Mouse (Mus musculus) CD4-positive, CD25-positive, alpha-beta regulatory T cell, adult 2 months (primary cell): Measurements from ENCODE around the gene Sema5a.

Source experiments
- DNase-seq: peaks from one replicate; pipeline ENCODE4 v3.0.0-alpha.2; 2012; ENCODE audit warnings: low read depth, low spot score

Sema5a gene

DNA sequence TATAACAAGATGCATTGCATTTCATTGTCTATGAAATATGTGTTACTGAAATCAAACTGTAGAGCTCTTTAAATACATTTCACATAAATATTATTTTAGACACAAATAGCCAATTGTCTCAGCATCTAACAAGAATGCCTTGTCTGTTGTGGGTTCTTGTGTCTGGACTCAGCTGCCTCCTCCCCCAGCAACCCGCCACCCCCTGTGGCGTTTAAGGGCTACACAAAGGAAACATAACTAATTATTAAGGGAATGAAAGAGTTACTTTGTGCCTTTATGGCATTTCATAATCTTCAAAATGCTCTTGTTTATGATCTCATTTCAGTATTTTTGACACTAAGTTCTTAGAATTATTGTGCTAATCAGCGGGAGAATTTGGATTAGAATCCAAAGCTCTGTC is 298.6 kb downstream of the Sema5a start:
- DNase-seq, result no peak

DNA sequence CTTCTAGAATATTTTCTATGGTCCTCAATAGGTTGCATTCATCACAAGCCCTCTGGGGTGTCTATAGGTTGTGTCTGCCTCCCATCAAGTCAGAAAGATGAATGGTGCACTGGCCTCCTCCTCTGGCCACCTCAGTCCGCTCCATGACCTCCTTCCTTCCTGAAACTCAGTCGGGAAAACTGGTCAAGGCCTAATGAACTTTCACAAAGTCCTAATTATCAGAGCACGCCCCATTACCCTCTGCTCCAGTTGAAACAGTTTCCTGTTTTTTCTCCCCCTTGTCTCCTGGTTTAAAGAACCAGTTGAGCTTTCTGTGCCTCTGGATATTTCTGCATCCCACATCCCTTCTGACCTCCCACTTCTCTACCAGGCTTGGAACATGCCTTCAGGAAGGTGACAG is 300.8 kb downstream of the Sema5a start:
- no peak for DNase-seq

DNA sequence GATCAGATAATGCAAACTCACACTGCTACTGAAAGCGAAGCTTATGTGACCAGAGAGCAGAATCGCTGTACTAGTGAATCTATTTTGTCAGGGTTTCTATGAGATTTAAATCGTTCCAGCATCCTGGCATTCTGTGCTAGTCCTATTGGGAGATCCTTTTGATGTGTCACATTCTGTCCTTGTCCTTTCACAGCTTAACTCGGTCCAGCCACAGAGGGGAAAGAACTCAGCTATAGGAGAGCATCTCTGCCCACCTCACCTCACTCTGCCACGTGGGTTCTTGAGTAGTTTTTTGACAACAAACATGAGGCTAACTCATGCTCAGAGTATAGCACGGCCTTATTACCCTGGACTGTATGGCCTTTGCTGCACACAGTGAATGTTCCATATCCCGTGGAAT is 302.1 kb downstream of the Sema5a start:
- no peak for DNase-seq

DNA sequence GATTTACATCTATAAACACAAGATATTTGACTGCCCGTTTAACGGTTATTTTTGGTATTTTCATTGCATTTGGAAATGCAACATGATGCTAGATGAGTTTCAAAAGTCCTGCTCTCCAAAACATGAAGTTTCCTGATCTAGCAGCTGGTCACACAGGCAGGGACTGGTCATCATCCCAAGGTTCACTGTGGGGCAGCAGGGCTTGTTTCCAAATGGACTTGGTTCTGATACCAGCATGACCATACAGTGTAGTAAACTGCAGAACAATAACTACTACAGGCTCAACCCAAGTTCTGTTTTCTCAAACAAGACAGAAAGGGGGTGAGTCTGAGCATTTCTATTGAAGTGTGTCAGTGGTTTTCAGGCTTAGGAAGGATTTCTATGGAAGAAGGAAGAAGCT is 314.3 kb downstream of the Sema5a start:
- no peak for DNase-seq

DNA sequence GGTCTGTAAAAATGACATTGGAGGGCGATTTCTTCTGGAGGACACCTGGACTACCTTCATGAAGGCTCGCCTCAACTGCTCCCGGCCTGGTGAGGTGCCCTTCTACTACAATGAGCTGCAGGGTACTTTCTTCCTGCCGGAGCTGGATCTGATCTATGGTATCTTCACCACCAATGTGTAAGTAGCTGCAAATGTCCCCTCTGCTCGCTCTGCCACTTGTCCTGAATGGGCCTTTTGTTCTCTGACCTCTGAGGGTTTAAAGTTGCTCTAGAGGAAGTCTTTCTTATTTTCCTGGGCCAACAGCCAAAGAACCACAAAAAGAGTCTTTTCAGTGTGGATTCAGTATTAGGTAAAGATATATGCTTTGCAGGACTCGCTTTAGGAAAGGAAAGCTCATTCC is 318.0 kb downstream of the Sema5a start:
- no peak for DNase-seq

DNA sequence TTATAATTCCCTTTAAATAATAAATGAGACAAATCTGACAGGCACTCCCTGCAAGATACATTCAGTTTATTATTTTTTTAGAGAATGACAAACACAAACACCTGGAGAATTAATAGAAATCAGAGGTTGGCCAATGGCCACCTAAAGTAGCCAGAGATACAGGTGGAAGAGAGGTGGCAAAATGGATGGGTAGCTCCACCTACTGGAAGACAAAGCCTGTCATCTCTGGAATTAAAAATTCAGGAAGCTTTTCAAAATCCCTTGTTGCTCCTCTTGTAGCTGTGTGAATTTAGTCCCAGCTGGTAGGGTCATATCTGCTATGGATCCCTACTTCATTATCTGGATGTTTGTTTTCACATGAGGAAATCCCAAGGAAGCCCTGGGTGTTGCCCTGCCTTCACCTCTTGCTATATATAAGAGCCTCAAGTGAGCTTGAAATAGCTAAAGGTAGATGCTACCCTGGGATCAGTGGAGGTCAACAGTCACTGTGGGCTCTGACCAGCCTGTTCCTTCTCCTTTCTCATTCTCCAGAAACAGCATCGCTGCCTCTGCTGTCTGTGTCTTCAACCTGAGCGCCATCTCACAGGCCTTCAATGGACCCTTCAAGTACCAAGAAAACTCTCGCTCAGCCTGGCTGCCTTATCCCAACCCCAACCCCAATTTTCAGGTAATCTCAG is 323.7 kb downstream of the Sema5a start:
- no peak for DNase-seq

DNA sequence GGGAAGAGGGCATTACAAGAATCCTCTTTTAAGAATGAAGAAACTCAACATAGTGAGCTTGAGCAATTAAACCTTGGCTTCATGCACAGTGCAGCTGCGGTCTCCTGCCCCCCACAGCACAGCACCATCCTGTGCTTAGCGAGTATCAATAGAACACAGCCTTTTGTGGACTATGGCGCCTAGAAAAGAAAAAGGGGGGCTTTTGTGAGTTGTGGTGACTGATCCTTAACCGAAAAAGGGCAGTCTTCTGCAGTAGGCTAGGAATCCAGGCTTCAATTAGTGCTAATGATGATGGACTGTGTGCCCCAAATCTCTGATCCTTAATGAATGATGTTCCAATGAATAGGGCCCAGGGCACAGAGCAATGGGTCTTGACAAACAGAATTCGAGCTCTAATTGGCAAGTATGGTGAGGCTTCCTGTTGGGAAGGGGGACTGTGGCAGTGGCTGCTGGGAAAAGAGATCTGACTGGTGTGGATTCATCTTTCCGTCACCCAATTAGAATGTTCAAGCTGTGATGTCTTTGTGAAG is 324.3 kb downstream of the Sema5a start:
- DNase-seq, result no peak

DNA sequence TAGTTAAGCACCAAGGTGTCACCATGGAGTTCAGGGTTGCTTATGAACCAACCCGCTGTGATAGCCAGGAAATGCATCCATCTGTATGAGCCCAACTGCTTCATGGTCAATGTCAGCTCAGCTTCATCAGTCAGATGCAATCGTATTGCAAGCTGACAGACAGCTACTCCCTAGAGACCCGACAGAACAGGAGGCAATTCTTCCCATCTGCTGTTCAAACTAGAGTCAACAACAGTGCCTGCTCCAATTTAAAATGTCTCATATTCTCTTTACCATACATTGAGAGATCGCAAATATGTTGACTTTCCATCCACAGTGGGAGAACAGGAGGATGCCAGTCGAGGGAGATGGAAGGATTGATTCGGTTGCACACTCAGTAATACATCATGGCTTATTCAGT is 329.7 kb downstream of the Sema5a start:
- no peak for DNase-seq

DNA sequence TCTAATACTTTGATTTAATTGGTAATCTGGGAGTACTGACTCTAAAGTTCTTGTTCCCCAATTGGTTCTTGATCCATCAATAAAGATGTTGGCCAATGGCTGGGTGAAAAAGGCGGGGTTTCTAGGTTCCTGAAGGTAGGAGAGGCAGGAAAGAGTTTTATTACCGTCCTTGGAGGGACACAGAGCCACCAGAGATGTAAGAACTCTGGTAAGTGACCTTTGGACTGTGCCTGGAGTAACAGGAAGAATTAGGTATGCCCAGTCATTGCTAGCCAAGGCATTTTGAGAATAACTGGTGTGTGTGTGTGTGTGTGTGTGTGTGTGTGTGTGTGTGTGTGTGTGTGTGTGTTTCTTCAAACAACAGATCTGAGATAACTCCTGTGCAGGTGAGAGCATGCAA is 330.6 kb downstream of the Sema5a start:
- no peak for DNase-seq

DNA sequence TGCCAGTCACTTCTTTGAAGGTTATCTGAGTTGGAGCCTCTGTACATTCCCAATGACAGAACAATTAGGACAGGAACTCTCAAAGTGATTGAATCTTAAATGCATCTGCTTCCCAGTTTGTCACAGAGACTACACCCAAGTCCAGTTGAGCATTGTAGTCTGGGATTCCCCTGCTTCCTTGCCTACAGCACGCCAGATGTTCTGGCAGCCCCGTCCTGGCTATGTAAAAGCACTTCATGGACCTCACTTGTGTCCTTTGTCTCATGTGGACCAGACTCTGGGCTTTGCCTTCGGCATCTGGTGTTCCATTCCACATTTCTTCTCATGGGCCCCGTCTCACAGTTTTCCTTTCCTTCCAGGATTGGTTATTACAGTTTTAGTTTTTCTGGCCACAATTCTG is 334.7 kb downstream of the Sema5a start:
- DNase-seq, result no peak

DNA sequence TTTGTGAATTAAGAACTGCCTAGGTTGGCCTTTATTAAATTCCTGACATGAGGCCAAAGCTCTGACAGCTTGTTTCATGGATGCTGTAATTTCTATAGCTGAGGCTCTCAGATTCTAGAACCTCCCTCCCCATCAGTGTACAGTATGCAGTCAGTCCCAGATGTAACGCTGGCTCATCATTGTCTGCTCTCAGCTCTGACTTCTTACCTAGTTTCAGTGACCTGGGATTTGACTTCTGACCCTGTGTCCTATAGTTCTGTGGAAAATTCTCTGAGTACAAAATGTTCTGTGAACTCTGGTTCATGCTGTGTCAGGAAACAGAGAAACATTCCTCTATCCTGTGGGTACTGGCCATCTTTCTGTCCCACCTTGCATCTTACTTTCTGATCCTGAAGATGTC is 346.0 kb downstream of the Sema5a start:
- no peak for DNase-seq

DNA sequence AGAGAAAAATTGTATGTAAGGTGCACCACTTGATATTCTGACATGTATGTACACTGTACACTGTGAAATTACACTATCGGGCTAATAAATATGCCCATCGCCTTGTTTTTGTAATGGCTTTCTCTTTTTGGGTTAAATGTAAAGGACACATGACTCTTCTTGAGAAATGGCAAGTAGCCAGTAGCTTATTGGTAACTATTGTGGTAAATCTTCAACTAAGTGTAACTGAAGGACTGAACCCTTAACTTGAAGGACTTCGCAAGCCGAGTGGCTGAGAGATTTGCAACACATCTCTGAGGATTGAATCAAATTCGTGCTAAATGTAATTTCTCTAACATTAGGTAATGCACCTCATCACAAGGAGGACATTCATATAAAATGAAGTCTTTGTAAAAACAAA is 349.1 kb downstream of the Sema5a start:
- no peak for DNase-seq

DNA sequence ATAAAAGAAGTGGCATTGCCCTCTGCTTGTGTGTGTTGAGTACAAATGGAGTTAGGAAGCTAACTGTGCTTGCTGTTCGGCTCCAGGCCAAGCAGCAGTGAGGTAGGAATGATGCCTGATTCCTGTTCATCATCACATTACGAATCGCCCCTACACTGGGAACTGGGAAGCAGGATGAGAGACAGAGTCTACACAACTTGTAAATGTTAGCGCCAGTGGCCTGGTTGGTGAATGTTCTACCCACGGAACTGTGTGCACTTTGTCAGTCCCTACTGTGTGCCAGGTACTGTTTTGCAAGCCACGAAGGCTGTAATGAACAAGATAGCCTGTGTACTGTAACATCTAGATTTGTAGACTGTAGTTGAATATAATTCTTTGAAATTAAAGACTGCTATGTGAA is 352.0 kb downstream of the Sema5a start:
- no peak for DNase-seq

DNA sequence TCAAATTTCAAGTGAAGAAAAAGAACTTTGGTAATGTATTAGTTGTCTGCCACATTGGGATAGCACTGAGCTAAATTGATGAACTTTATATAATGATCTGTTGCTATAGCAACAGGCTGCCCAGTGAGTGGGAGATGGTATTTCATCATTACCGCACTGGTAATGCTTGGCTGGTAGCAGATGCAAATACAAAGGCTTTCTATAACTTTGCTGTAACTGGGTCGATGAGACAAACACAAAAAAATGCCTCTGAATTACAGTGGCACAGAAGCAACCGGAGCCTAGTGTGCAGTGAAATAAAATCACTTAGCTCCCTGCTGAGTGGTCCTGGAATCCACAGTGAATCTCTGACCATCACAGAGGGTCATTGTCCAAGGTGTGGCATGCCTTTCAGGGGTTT is 352.6 kb downstream of the Sema5a start:
- DNase-seq, result no peak

DNA sequence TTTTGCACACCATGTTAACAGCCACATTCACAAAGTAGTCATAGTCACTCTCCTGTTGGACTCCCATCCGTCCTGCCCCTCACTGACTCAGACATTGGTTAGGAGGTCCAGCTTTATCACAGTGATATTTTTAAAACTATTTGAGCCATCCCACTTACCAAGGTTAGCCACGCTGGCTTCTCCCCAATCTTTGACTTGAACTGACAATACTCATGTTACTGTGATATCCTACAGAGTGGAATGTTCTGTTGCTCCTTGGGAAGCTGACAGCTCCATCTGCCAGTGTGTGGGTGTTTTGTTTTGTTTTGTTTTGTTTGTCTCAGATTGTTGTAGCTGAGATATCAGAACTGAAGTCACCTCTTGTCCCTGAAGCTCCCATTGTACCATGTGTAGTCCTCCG is 362.6 kb downstream of the Sema5a start:
- no peak for DNase-seq

DNA sequence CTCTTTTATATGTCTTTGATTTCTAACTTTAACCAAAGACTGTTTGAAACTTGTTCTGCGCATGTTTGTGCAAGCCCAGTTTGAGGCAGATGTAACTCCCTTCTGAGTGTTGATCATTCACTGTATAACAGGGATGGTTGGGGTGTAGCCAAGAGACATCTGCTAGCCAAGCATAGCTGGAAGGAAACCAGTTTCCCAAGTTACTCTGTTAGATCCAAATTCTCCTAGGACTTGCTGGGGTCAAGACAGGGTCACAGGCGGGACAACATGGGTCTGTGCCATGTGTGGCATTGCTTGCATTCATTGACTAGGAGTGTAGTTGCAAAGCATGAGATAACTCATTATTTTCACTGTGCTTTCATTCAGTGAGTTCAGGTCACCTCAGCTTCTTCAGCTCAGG is 366.2 kb downstream of the Sema5a start:
- DNase-seq, result no peak

DNA sequence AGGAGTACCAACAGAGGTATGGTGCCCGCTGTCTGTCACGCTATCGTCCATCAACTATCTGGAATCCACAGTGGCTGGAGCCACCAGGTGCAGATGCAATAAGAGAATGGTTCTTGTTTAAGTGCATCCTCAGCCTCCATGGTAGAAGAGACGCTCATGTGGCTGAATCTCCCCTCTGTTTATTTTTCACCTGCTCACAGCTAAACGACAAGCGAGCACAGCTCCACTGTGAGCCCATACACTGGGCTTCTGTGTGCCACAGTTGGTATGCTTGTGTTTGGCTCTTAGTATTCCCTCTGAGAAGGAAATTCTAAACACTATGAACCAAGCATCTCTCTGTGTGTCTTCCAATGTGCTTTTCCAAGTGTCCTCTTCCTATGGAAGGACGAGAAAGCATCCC is 366.6 kb downstream of the Sema5a start:
- DNase-seq, result no peak

DNA sequence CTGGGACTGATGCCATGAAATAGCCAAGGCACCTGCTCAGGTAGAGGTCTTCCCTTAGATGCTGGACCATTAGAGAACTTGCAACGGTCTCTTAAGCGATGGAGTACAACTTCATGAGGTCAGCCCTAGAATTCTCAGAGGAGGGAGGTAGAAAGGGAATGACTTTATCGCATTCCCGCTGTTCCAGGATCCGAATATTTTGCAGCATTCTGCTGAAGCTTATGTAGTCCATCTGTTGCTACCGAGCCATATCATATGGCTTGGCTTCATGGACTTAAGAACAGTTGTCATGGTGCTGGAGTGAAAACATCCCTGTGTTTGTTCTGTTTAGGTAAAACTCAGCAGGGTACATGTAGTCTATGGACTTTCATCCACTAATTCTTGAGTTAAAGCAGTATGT is 369.1 kb downstream of the Sema5a start:
- no peak for DNase-seq

DNA sequence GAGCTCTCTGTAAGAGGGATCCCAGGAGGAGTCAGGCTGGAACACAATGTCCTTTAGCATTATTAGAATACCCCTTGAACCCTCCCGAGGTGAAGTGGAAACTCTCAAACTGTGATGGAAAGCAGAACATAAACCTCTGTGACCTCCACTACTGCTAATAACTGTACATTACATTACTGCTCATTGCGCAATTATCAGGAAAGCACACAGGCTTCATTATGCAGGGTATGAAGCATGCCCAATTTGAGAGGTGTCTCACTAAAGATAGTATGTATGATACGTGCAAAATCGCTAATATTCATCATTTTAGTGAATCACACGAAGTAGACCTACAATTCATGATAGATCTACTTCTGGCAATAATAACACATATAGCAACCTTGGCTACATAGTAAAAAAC is 371.2 kb downstream of the Sema5a start:
- no peak for DNase-seq

DNA sequence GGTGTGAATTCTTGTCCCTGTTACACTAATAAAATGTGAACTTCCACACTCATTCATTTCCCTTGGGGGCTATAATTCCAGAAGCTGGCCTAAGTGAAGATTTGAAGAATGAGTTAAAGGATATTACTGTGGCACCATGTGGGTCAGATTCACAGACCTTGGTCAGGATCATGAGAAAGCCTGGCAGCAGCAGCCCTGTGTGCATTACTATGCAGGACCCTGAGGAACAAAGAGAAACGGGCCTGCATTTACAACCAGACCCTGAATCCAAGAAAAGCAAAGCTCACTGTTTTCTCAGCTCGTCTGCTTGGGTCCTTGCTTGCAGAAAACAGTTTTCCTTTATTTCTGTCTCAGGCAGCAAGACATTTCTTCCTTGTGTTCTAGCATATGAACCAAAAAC is 374.6 kb downstream of the Sema5a start:
- DNase-seq, result no peak

DNA sequence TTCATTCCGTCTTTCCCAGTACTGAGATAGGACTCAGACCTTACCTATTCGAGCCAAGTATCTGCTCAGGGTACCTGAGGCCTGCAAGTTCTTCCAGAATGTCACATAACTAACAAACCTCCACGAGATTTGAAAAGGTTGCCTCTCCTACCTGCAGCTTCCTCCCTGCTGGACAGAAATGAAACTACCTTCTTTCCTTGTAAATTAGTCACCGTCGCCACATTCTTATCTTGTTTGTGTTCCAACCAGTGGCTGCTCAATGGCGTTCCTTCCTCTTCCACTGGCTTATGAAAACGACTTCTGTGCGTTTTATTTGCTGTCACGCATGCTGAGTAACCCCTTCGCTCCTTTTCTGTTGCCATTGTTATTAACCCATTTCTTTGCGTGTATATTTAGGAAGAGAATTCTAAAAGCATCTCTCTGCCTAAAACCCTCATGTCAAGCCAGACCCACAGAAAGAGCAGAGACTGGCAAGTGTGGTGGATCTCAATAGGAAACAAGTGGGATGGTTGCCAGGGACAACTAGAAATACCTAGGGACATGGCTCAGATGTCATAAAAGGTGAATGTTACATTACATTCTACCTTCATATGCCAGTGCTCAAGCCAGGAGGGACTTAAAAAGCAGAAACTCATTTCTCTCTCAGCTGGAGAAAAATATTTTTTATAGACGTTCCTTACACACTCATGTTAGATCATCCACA is 378.6 kb downstream of the Sema5a start:
- DNase-seq, result no peak

DNA sequence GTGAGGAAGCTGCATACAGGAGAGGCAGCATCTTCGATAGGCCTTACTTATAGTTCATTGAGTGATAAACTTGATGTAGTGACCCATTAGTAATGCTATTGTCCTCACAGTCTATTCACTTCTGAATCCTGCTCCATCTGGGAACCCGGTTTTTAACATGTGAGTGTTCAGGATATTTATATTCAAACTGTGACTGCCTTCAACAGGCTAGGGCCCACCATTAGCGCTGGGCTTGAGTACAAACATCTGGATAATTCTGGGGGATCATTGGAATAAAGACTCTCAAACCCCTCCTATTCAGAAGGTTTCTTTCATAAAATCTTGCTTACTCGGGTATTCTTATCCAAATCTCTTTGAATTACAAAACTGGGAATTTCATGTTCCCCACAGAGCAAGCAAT is 379.5 kb downstream of the Sema5a start:
- no peak for DNase-seq

DNA sequence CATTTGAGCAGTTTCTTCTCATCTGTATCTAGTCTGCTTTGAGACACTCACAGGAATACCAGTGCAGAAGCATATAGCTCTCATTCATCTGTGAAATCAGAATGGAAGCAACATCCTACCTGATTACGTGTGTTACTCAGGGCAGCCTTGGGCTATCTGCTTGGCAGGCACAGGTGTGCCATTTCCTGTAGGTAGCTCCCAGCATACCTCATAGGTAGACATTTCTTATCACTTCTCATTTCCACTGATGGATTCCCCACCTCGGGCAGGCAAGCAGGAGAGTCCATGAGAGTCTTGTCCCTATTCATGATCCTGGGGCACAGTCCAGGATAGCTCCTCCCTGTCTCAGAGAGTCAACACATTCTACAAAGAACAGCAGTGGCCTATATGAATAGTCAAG is 381.4 kb downstream of the Sema5a start:
- no peak for DNase-seq

DNA sequence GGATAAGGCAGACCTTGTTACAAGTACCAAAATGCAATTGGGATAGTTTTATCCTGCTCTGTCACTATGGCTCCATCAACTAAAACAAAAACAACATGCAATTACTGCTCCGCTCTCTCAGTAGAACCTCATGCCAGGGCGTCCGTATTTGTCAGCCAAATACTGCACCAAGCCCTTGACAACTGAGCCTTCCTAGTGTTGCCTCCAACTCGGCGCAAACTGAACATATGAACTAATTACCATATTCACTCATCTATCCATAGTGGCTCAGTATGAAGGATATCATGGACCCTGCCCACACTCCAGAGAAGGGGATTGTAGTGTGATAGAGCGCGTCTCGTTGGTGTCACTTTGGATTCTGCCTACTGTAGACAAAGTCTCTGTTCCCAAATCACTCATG is 389.1 kb downstream of the Sema5a start:
- DNase-seq, result no peak
